Mouse (Mus musculus): ENCODE data around the gene Ripor3. TPM values are rescaled to one million over a fixed set of nuclear protein-coding genes. Genes with fewer than 3 reads are reported as not detected.

The Ripor3 gene
- polyA plus RNA-seq, 1 experiment from 2014 or later: 0.13 TPM

DNA sequence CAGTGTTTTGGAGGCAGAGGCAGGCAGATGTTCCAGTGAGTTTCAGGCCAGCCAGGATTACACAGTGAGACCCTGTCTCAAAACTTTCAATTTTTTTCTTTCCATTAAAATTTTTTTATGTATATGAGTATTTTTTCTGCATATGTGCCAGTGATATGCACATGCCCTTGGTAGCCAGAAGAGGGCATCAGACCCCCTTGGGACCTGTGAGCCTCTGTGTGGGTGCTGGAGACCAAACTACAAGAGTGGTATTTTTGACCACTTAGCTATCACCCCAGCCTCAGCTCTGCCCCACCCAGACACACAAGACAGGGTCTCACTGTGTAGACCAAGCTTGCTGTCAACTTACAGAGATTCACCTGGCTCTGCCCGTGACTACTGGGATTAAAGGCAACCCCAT is 52.9 kb downstream of the Ripor3 start:
- DNase-seq (ENCODE audit: low spot score): no peak
- Histone ChIP-seq H3K4me2 (replicated peaks) (no peak overlapping the region), H3K4me3 (replicated peaks; ENCODE audit: low read length) (no peak overlapping the region), H3K36me3 (replicated peaks; ENCODE audit: control insufficient read depth, insufficient read depth) (no peaks in the 10 kb centered on the region), H3K9ac (no peak overlapping the region), H3K27ac (no peak overlapping the region), H3K27me3 (ENCODE audit: control insufficient read depth, insufficient read depth, low read length) (no peaks in the 10 kb centered on the region), H3K4me1 (replicated peaks; ENCODE audit: control insufficient read depth, insufficient read depth, low read length) (peaks cover 19% of the 10 kb centered on the region), H3K9me3 (ENCODE audit: control insufficient read depth, low read length) (no peaks in the 10 kb centered on the region)
- WGBS: 100% methylated on average over 1 of the region's 1 CpGs
- ATAC-seq (ENCODE audit: low FRiP score): no peak

DNA sequence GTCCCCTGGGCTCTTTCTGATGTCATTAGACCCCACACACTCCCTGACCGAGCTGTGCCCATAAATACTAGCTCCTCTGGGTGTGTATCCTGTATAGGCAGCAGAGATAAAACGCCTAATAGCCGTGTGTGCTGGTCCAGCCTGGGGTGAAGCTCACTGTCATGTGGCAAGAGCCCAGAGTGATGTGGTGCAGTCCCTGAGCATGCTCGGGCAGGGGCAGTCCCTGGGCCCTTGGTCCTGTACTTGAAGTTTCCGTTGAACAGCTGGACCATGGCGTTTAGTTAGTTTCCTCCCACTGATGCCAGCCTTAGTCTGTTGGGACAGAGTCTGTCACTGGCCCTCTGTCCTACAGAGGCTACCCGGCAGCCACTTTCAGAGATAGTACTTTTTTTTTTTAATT is 55.5 kb downstream of the Ripor3 start:
- ATAC-seq (ENCODE audit: low FRiP score) (no peak), DNase-seq (ENCODE audit: low spot score) (no peak)
- Histone ChIP-seq H3K36me3 (replicated peaks; ENCODE audit: control insufficient read depth, insufficient read depth) (no peaks in the 10 kb centered on the region), H3K4me2 (replicated peaks) (no peak overlapping the region), H3K27ac (no peak overlapping the region), H3K27me3 (ENCODE audit: control insufficient read depth, insufficient read depth, low read length) (no peaks in the 10 kb centered on the region), H3K9me3 (ENCODE audit: control insufficient read depth, low read length) (no peaks in the 10 kb centered on the region), H3K4me1 (replicated peaks; ENCODE audit: control insufficient read depth, insufficient read depth, low read length) (peaks cover 11% of the 10 kb centered on the region), H3K4me3 (replicated peaks; ENCODE audit: low read length) (no peak overlapping the region), H3K9ac (no peak overlapping the region)
- 86% methylated on average over 7 of the region's 7 CpGs for WGBS

DNA sequence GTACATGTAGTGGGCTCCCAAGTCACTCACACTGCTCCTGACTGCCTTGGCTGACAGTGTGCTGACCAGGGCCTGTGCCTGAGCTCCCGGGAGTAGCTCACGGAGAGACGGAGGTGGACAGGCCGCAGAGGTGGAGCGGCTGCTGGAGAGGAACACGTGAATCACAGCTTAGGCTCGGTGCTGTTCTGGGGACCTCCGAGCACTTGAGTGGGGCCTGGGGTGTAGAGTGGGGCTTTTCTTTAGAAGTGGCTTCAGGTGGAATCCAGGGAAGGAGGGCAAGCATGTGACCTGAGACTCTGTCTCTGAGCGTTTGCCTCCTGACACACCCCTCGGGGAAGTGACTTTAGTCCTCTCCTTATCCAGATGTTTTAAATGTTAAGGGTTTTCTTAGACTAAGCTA is 56.6 kb downstream of the Ripor3 start:
- Histone ChIP-seq H3K9ac (no peak overlapping the region), H3K4me1 (replicated peaks; ENCODE audit: control insufficient read depth, insufficient read depth, low read length) (peaks cover 10% of the 10 kb centered on the region), H3K9me3 (ENCODE audit: control insufficient read depth, low read length) (no peaks in the 10 kb centered on the region), H3K4me3 (replicated peaks; ENCODE audit: low read length) (no peak overlapping the region), H3K36me3 (replicated peaks; ENCODE audit: control insufficient read depth, insufficient read depth) (no peaks in the 10 kb centered on the region), H3K27me3 (ENCODE audit: control insufficient read depth, insufficient read depth, low read length) (no peaks in the 10 kb centered on the region), H3K27ac (no peak overlapping the region), H3K4me2 (replicated peaks) (no peak overlapping the region)
- no peak for DNase-seq (ENCODE audit: low spot score)
- ATAC-seq (ENCODE audit: low FRiP score): no peak
- 91% methylated on average over 10 of the region's 10 CpGs for WGBS

- Histone ChIP-seq H3K27ac (no peak overlapping the region), H3K4me3 (replicated peaks; ENCODE audit: low read length) (no peak overlapping the region), H3K36me3 (replicated peaks; ENCODE audit: control insufficient read depth, insufficient read depth) (no peaks in the 10 kb centered on the region), H3K9ac (no peak overlapping the region), H3K4me1 (replicated peaks; ENCODE audit: control insufficient read depth, insufficient read depth, low read length) (peaks cover 8% of the 10 kb centered on the region; the same call in 1 of the 2 replicates), H3K4me2 (replicated peaks) (no peak overlapping the region), H3K9me3 (ENCODE audit: control insufficient read depth, low read length) (no peaks in the 10 kb centered on the region), H3K27me3 (ENCODE audit: control insufficient read depth, insufficient read depth, low read length) (no peaks in the 10 kb centered on the region)
- WGBS: 88% methylated on average over 13 of the region's 13 CpGs
- DNase-seq (ENCODE audit: low spot score) (no peak), ATAC-seq (ENCODE audit: low FRiP score) (no peak)
Observed at GRCm38 (mm10) chr2:167951301-167952211, 58.9 kb downstream of the Ripor3 start.

- Histone ChIP-seq H3K27ac (no peak overlapping the region), H3K4me2 (replicated peaks) (no peak overlapping the region), H3K9me3 (ENCODE audit: control insufficient read depth, low read length) (no peaks in the 10 kb centered on the region), H3K4me1 (replicated peaks; ENCODE audit: control insufficient read depth, insufficient read depth, low read length) (peaks cover 8% of the 10 kb centered on the region; the same call in 1 of the 2 replicates), H3K9ac (no peak overlapping the region), H3K4me3 (replicated peaks; ENCODE audit: low read length) (no peak overlapping the region), H3K27me3 (ENCODE audit: control insufficient read depth, insufficient read depth, low read length) (no peaks in the 10 kb centered on the region), H3K36me3 (replicated peaks; ENCODE audit: control insufficient read depth, insufficient read depth) (no peaks in the 10 kb centered on the region)
- DNase-seq (ENCODE audit: low spot score): no peak
- 86% methylated on average over 6 of the region's 6 CpGs for WGBS
- ATAC-seq (ENCODE audit: low FRiP score): no peak
Observed at GRCm38 (mm10) chr2:167950681-167951080, 59.7 kb downstream of the Ripor3 start.

DNA sequence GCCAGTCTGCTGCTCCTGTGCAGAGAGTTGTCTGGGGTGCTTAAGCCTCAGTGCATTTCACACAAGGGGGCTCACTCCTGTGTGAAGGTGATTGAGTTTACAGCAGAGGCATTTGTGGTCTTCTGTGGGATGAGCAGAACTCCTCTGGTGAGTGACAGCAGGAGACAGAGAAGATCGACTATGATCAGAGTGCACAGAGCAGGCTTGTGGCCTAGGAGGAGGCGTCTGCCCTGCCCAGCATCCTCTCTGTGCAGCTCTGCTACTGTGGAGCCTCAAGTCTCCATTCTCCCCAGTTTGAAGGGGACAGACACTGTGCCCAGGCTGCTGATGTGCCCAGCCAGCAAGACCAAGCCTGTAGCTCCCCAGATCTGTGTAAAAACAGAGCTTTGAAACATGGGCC is 60.6 kb downstream of the Ripor3 start:
- Histone ChIP-seq H3K4me2 (replicated peaks) (no peak overlapping the region), H3K4me1 (replicated peaks; ENCODE audit: control insufficient read depth, insufficient read depth, low read length) (peaks cover 10% of the 10 kb centered on the region; the same call in 1 of the 2 replicates), H3K9ac (no peak overlapping the region), H3K27me3 (ENCODE audit: control insufficient read depth, insufficient read depth, low read length) (no peaks in the 10 kb centered on the region), H3K36me3 (replicated peaks; ENCODE audit: control insufficient read depth, insufficient read depth) (no peaks in the 10 kb centered on the region), H3K27ac (0 out of 2 replicates have a peak overlapping the region, but pooled peaks have one; percentile 14), H3K4me3 (replicated peaks; ENCODE audit: low read length) (no peak overlapping the region), H3K9me3 (ENCODE audit: control insufficient read depth, low read length) (no peaks in the 10 kb centered on the region)
- ATAC-seq (ENCODE audit: low FRiP score) (no peak), DNase-seq (ENCODE audit: low spot score) (no peak)
- WGBS: 70% methylated on average over 2 of the region's 2 CpGs

DNA sequence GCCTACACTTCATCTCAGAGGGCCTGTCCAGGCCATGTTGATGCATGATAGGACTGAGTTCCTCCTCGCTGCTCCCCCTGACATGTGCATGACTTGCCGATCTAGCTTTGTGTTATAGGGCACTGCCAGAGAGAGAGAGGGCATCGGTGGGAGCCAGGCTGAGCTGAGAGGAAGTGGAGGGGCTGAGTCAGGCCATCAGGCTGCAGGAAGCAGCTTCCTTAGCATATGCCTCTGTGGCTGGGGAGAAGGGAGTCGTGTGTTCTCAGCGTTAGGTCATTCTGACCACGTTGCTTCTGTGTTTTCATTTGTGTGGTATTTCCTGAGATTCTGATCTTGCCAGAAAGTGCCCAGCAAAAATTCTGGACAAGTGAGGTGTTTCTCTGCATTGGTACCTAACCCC is 61.2 kb downstream of the Ripor3 start:
- Histone ChIP-seq H3K27ac (no peak overlapping the region), H3K4me1 (replicated peaks; ENCODE audit: control insufficient read depth, insufficient read depth, low read length) (peaks cover 16% of the 10 kb centered on the region), H3K4me3 (replicated peaks; ENCODE audit: low read length) (no peak overlapping the region), H3K27me3 (ENCODE audit: control insufficient read depth, insufficient read depth, low read length) (no peaks in the 10 kb centered on the region), H3K9ac (no peak overlapping the region), H3K36me3 (replicated peaks; ENCODE audit: control insufficient read depth, insufficient read depth) (no peaks in the 10 kb centered on the region), H3K9me3 (ENCODE audit: control insufficient read depth, low read length) (no peaks in the 10 kb centered on the region), H3K4me2 (replicated peaks) (no peak overlapping the region)
- 79% methylated on average over 6 of the region's 6 CpGs for WGBS
- ATAC-seq (ENCODE audit: low FRiP score) (no peak), DNase-seq (ENCODE audit: low spot score) (no peak)

DNA sequence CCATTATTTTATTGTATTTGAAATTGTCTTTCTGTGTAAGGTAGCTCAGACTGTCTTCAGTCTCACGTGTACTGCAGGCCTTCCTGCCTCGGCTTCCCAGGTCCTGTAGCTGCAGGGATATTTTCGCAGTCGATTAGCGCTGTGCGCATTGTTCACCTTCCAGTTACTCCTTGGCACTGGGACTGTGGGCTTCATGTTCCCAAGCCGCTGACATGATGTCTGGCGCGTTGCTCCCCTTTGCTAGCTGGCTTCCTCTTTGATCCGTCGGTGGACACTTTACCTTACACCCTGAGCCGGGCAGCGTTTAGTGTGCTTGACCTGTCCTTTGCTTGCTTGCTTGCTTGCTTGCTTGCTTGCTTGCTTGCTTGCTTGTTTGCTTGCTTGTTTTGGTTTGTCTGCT is 61.9 kb downstream of the Ripor3 start:
- H3K4me3 ChIP-seq (replicated peaks; ENCODE audit: low read length): no peak overlapping the region
- H3K36me3 ChIP-seq (replicated peaks; ENCODE audit: control insufficient read depth, insufficient read depth): no peaks in the 10 kb centered on the region
- ATAC-seq (ENCODE audit: low FRiP score) (no peak), DNase-seq (ENCODE audit: low spot score) (no peak)
- no peak overlapping the region for H3K9ac ChIP-seq
- WGBS: 76% methylated on average over 13 of the region's 13 CpGs
- no peak overlapping the region for H3K4me2 ChIP-seq (replicated peaks)
- no peaks in the 10 kb centered on the region for H3K9me3 ChIP-seq (ENCODE audit: control insufficient read depth, low read length)
- peaks cover 22% of the 10 kb centered on the region for H3K4me1 ChIP-seq (replicated peaks; ENCODE audit: control insufficient read depth, insufficient read depth, low read length)
- H3K27ac ChIP-seq: no peak overlapping the region; the same call in 1 of the 2 replicates
- no peaks in the 10 kb centered on the region for H3K27me3 ChIP-seq (ENCODE audit: control insufficient read depth, insufficient read depth, low read length)

GRCm38 (mm10) chr2:167948047-167948446 is 62.4 kb downstream of the Ripor3 start:
- H3K9ac ChIP-seq: no peak overlapping the region
- H3K27ac ChIP-seq: no peak overlapping the region
- H3K4me3 ChIP-seq (replicated peaks; ENCODE audit: low read length): no peak overlapping the region
- DNase-seq (ENCODE audit: low spot score) (no peak), ATAC-seq (ENCODE audit: low FRiP score) (no peak)
- no peaks in the 10 kb centered on the region for H3K36me3 ChIP-seq (replicated peaks; ENCODE audit: control insufficient read depth, insufficient read depth)
- H3K9me3 ChIP-seq (ENCODE audit: control insufficient read depth, low read length): no peaks in the 10 kb centered on the region
- no peaks in the 10 kb centered on the region for H3K27me3 ChIP-seq (ENCODE audit: control insufficient read depth, insufficient read depth, low read length)
- H3K4me2 ChIP-seq (replicated peaks): no peak overlapping the region
- 72% methylated on average over 6 of the region's 6 CpGs for WGBS
- H3K4me1 ChIP-seq (replicated peaks; ENCODE audit: control insufficient read depth, insufficient read depth, low read length): peaks cover 28% of the 10 kb centered on the region
